Mouse (Mus musculus) midbrain, embryonic 15.5 days (tissue): Measurements from ENCODE around the gene Vps37b. TPM values are rescaled to one million over a fixed set of nuclear protein-coding genes. Genes with fewer than 3 reads are reported as not detected.

Experiments used
- ATAC-seq: fragments of 200-750 bp; cut with Nextera tagmentation; replicated peaks from 2 replicates; pipeline ENCODE4 v1.8.0; 2017; ENCODE audit warnings: moderate TSS enrichment
- H3K27ac ChIP-seq: fragments of 300-500 bp; sonication (generic); 2 replicates; pipeline ENCODE4 v1.5.1; 2015; ENCODE audit warnings: mild to moderate bottlenecking, inconsistent platforms
- H3K27me3 ChIP-seq: fragments of 300-500 bp; sonication (generic); replicated peaks from 2 replicates; pipeline ENCODE4 v1.6.1; 2015; ENCODE audit warnings: inconsistent platforms
- H3K36me3 ChIP-seq: fragments of 300-500 bp; sonication (generic); replicated peaks from 2 replicates; pipeline ENCODE4 v1.6.1; 2015; ENCODE audit warnings: inconsistent platforms
- H3K4me1 ChIP-seq: fragments of 300-500 bp; sonication (generic); 2 replicates; pipeline ENCODE4 v1.6.1; 2015; ENCODE audit warnings: inconsistent platforms
- H3K4me2 ChIP-seq: fragments of 300-500 bp; sonication (generic); 2 replicates; pipeline ENCODE4 v1.6.1; 2015; ENCODE audit warnings: inconsistent platforms, mild to moderate bottlenecking, moderate library complexity
- H3K4me3 ChIP-seq: fragments of 300-500 bp; sonication (generic); 2 replicates; pipeline ENCODE4 v1.5.1; 2015; ENCODE audit warnings: mild to moderate bottlenecking, inconsistent platforms
- H3K9ac ChIP-seq: fragments of 300-500 bp; sonication (generic); 2 replicates; pipeline ENCODE4 v1.6.1; 2015; ENCODE audit warnings: mild to moderate bottlenecking, inconsistent platforms
- H3K9me3 ChIP-seq: fragments of 300-500 bp; sonication (generic); 2 replicates; pipeline ENCODE4 v1.6.1; 2016; ENCODE audit warnings: inconsistent platforms
- WGBS: fragments of 180-500 bp; shearing (Covaris S2); methylation state at CpG from one replicate; pipeline ENCODE4 v1.1.7; 2015; ENCODE audit warnings: mixed read lengths; 5-methylcytosine and 5-hydroxymethylcytosine counted together
- microRNA-seq: library from miRNA; unstranded; fragments of <30 nt; microRNA quantifications from one replicate; pipeline ENCODE4, GENCODE M21; 2016
- polyA plus RNA-seq: library from polyadenylated mRNA; unstranded; fragments of >200 nt; fragmentation: Nextera tagmentation; extraction: Ambion mirVana; gene quantifications from 2 replicates; pipeline ENCODE4 v1.2.1, GENCODE M21; 2015

The Vps37b gene
- polyA plus RNA-seq, 1 experiment from 2014 or later = 66.7 TPM

GRCm38 (mm10) chr5:123966759-123967158, 65.3 kb downstream of the Vps37b start:
- H3K4me1 ChIP-seq = no peaks in the 10 kb centered on the region
- H3K4me3 ChIP-seq = no peak overlapping the region
- H3K9me3 ChIP-seq = no peaks in the 10 kb centered on the region
- no peak overlapping the region for H3K27ac ChIP-seq
- H3K36me3 ChIP-seq = no peaks in the 10 kb centered on the region
- 98% methylated on average over 2 of the region's 2 CpGs for WGBS
- H3K27me3 ChIP-seq = no peaks in the 10 kb centered on the region
- H3K4me2 ChIP-seq = no peak overlapping the region
- ATAC-seq = no peak
- no peak overlapping the region for H3K9ac ChIP-seq

GRCm38 (mm10) chr5:123964208-123964607, 67.9 kb downstream of the Vps37b start:
- Histone ChIP-seq H3K27me3 (no peaks in the 10 kb centered on the region), H3K4me2 (no peak overlapping the region), H3K4me1 (no peaks in the 10 kb centered on the region), H3K36me3 (no peaks in the 10 kb centered on the region), H3K27ac (no peak overlapping the region), H3K9me3 (no peaks in the 10 kb centered on the region), H3K4me3 (no peak overlapping the region), H3K9ac (no peak overlapping the region)
- WGBS = 97% methylated on average over 4 of the region's 4 CpGs
- no peak for ATAC-seq

- Histone ChIP-seq H3K4me3 (no peak overlapping the region), H3K36me3 (no peaks in the 10 kb centered on the region), H3K27me3 (no peaks in the 10 kb centered on the region), H3K9ac (no peak overlapping the region), H3K9me3 (no peaks in the 10 kb centered on the region), H3K4me1 (no peaks in the 10 kb centered on the region), H3K4me2 (no peak overlapping the region), H3K27ac (no peak overlapping the region)
- WGBS = 88% methylated on average over 12 of the region's 12 CpGs
- no peak for ATAC-seq
Measured at GRCm38 (mm10) chr5:123961046-123961445, 71.0 kb downstream of the Vps37b start.

GRCm38 (mm10) chr5:123960129-123960528, 71.9 kb downstream of the Vps37b start:
- Histone ChIP-seq H3K9ac (no peak overlapping the region), H3K36me3 (no peaks in the 10 kb centered on the region), H3K4me1 (no peaks in the 10 kb centered on the region), H3K4me2 (no peak overlapping the region), H3K27me3 (no peaks in the 10 kb centered on the region), H3K4me3 (no peak overlapping the region), H3K27ac (no peak overlapping the region), H3K9me3 (no peaks in the 10 kb centered on the region)
- WGBS = 79% methylated on average over 8 of the region's 8 CpGs
- ATAC-seq = no peak

GRCm38 (mm10) chr5:123959018-123959417, 73.1 kb downstream of the Vps37b start:
- Histone ChIP-seq H3K4me1 (no peaks in the 10 kb centered on the region), H3K27ac (no peak overlapping the region), H3K36me3 (no peaks in the 10 kb centered on the region), H3K9ac (no peak overlapping the region), H3K27me3 (no peaks in the 10 kb centered on the region), H3K4me3 (no peak overlapping the region), H3K9me3 (no peaks in the 10 kb centered on the region), H3K4me2 (no peak overlapping the region)
- 79% methylated on average over 3 of the region's 3 CpGs for WGBS
- ATAC-seq = no peak

- H3K27me3 ChIP-seq = no peaks in the 10 kb centered on the region
- H3K4me1 ChIP-seq = no peaks in the 10 kb centered on the region
- ATAC-seq = no peak
- H3K36me3 ChIP-seq = no peaks in the 10 kb centered on the region
- no peaks in the 10 kb centered on the region for H3K9me3 ChIP-seq
- no peak overlapping the region for H3K27ac ChIP-seq
- H3K4me2 ChIP-seq = no peak overlapping the region
- WGBS = 78% methylated on average over 8 of the region's 8 CpGs
- H3K4me3 ChIP-seq = no peak overlapping the region
- H3K9ac ChIP-seq = no peak overlapping the region
Measured at GRCm38 (mm10) chr5:123957213-123957612, 74.9 kb downstream of the Vps37b start.

Small RNA genes lying within 50 kb of the gene (microRNA-seq; reads per million reads assigned to microRNA genes)
- gene Mir7032 = not detected

Other genes with a start within 250 kb of the Vps37b start
- gene Hcar2, start 166.8 kb downstream of the Vps37b start, polyA plus RNA-seq = not detected in 2 replicates
- 0.65 and 1.1 TPM in 2 replicates for gene Hcar1, start 152.2 kb downstream of the Vps37b start, polyA plus RNA-seq
- 114 and 129 TPM in 2 replicates for gene Denr, start 125.1 kb downstream of the Vps37b start, polyA plus RNA-seq
- gene Gm43518, start 104.9 kb downstream of the Vps37b start, polyA plus RNA-seq = 5.4 and 7.6 TPM in 2 replicates
- gene Ccdc62, start 101.6 kb downstream of the Vps37b start, polyA plus RNA-seq = 4.4 and 6.7 TPM in 2 replicates
- gene Hip1r, start 58.6 kb downstream of the Vps37b start, polyA plus RNA-seq = 29.8 and 30.7 TPM in 2 replicates
- 16.0 and 17.7 TPM in 2 replicates for gene Abcb9, start 63.5 kb upstream of the Vps37b start, polyA plus RNA-seq
- 37.7 and 38.0 TPM in 2 replicates for gene Ogfod2, start 80.0 kb upstream of the Vps37b start, polyA plus RNA-seq
- gene Arl6ip4, start 83.8 kb upstream of the Vps37b start, polyA plus RNA-seq = 79.6 and 81.1 TPM in 2 replicates
- gene Pitpnm2, start 217.5 kb upstream of the Vps37b start, polyA plus RNA-seq = 11.8 and 13.0 TPM in 2 replicates